Mouse (Mus musculus): ENCODE measurements at regions not wholly inside any gene's neighbourhood (a gene's known extent, or its start where the extent isn't known, plus 50 kb on each side); places are given as distances from the start of the nearest gene placed in this dataset.
A peak's percentile ranks its signal among the peaks of the same experiment; 100 is the strongest.

- Histone ChIP-seq H3K27me3 (ENCODE audit: control insufficient read depth, insufficient read depth, low read length) (no peaks in the 10 kb centered on the region), H3K4me1 (replicated peaks; ENCODE audit: control insufficient read depth, insufficient read depth, low read length) (peaks cover 63% of the 10 kb centered on the region), H3K4me2 (replicated peaks) (no peak overlapping the region), H3K4me3 (replicated peaks; ENCODE audit: low read length) (no peak overlapping the region), H3K36me3 (replicated peaks; ENCODE audit: control insufficient read depth, insufficient read depth) (no peaks in the 10 kb centered on the region), H3K9me3 (ENCODE audit: control insufficient read depth, low read length) (no peaks in the 10 kb centered on the region), H3K9ac (no peak overlapping the region), H3K27ac (no peak overlapping the region)
- ATAC-seq (ENCODE audit: low FRiP score) (no peak), DNase-seq (ENCODE audit: low spot score) (no peak)
- 37% methylated on average over 2 of the region's 2 CpGs for WGBS
These were observed 163.8 kb downstream of the Icos start for GRCm38 (mm10) chr1:61141592-61141930.

GRCm38 (mm10) chr1:61141952-61142351 lies 164.2 kb downstream of the Icos start:
- H3K9ac ChIP-seq: no peak overlapping the region
- no peaks in the 10 kb centered on the region for H3K36me3 ChIP-seq (replicated peaks; ENCODE audit: control insufficient read depth, insufficient read depth)
- DNase-seq (ENCODE audit: low spot score) (no peak), ATAC-seq (ENCODE audit: low FRiP score) (no peak)
- no peaks in the 10 kb centered on the region for H3K27me3 ChIP-seq (ENCODE audit: control insufficient read depth, insufficient read depth, low read length)
- peaks cover 63% of the 10 kb centered on the region for H3K4me1 ChIP-seq (replicated peaks; ENCODE audit: control insufficient read depth, insufficient read depth, low read length)
- H3K9me3 ChIP-seq (ENCODE audit: control insufficient read depth, low read length): no peaks in the 10 kb centered on the region
- H3K4me3 ChIP-seq (replicated peaks; ENCODE audit: low read length): no peak overlapping the region
- H3K4me2 ChIP-seq (replicated peaks): no peak overlapping the region
- no peak overlapping the region for H3K27ac ChIP-seq
- 54% methylated on average over 9 of the region's 9 CpGs for WGBS

GRCm38 (mm10) chr1:61143030-61143753 lies 165.5 kb downstream of the Icos start:
- H3K4me1 ChIP-seq (replicated peaks; ENCODE audit: control insufficient read depth, insufficient read depth, low read length): peaks cover 57% of the 10 kb centered on the region
- no peak for DNase-seq (ENCODE audit: low spot score)
- 0 out of 2 replicates have a peak overlapping the region, but pooled peaks have one; percentile 9 for H3K9ac ChIP-seq
- peak overlapping the region; percentile 60 for H3K27ac ChIP-seq
- no peaks in the 10 kb centered on the region for H3K9me3 ChIP-seq (ENCODE audit: control insufficient read depth, low read length)
- WGBS: 17% methylated on average over 14 of the region's 14 CpGs
- no peak overlapping the region for H3K4me3 ChIP-seq (replicated peaks; ENCODE audit: low read length)
- peak overlapping the region; percentile 6; the same call in 1 of the 2 replicates for H3K4me2 ChIP-seq (replicated peaks)
- H3K27me3 ChIP-seq (ENCODE audit: control insufficient read depth, insufficient read depth, low read length): no peaks in the 10 kb centered on the region
- no peaks in the 10 kb centered on the region for H3K36me3 ChIP-seq (replicated peaks; ENCODE audit: control insufficient read depth, insufficient read depth)
- ATAC-seq (ENCODE audit: low FRiP score): no peak

GRCm38 (mm10) chr1:61143754-61144066 lies 166.0 kb downstream of the Icos start:
- peak overlapping the region; percentile 60 for H3K27ac ChIP-seq
- no peak overlapping the region for H3K4me3 ChIP-seq (replicated peaks; ENCODE audit: low read length)
- H3K27me3 ChIP-seq (ENCODE audit: control insufficient read depth, insufficient read depth, low read length): no peaks in the 10 kb centered on the region
- DNase-seq (ENCODE audit: low spot score) (peak; percentile 44), ATAC-seq (ENCODE audit: low FRiP score) (no peak)
- H3K4me2 ChIP-seq (replicated peaks): peak overlapping the region; percentile 6; the same call in 1 of the 2 replicates
- H3K9me3 ChIP-seq (ENCODE audit: control insufficient read depth, low read length): no peaks in the 10 kb centered on the region
- H3K9ac ChIP-seq: peak overlapping the region; percentile 9; the same call in 1 of the 2 replicates
- H3K4me1 ChIP-seq (replicated peaks; ENCODE audit: control insufficient read depth, insufficient read depth, low read length): peaks cover 54% of the 10 kb centered on the region
- 35% methylated on average over 8 of the region's 8 CpGs for WGBS
- no peaks in the 10 kb centered on the region for H3K36me3 ChIP-seq (replicated peaks; ENCODE audit: control insufficient read depth, insufficient read depth)

GRCm38 (mm10) chr1:61145013-61145412 lies 167.3 kb downstream of the Icos start:
- no peaks in the 10 kb centered on the region for H3K36me3 ChIP-seq (replicated peaks; ENCODE audit: control insufficient read depth, insufficient read depth)
- H3K27me3 ChIP-seq (ENCODE audit: control insufficient read depth, insufficient read depth, low read length): no peaks in the 10 kb centered on the region
- WGBS: 41% methylated on average over 4 of the region's 4 CpGs
- H3K9me3 ChIP-seq (ENCODE audit: control insufficient read depth, low read length): no peaks in the 10 kb centered on the region
- H3K4me1 ChIP-seq (replicated peaks; ENCODE audit: control insufficient read depth, insufficient read depth, low read length): peaks cover 47% of the 10 kb centered on the region
- ATAC-seq (ENCODE audit: low FRiP score) (no peak), DNase-seq (ENCODE audit: low spot score) (no peak)
- no peak overlapping the region for H3K4me2 ChIP-seq (replicated peaks)
- no peak overlapping the region for H3K4me3 ChIP-seq (replicated peaks; ENCODE audit: low read length)
- H3K9ac ChIP-seq: no peak overlapping the region
- H3K27ac ChIP-seq: peak overlapping the region; percentile 47; the same call in 1 of the 2 replicates

GRCm38 (mm10) chr1:61145572-61145971 lies 167.8 kb downstream of the Icos start:
- H3K4me1 ChIP-seq (replicated peaks; ENCODE audit: control insufficient read depth, insufficient read depth, low read length): peaks cover 41% of the 10 kb centered on the region
- 0 out of 2 replicates have a peak, but pooled peaks have one; percentile 49 for ATAC-seq (ENCODE audit: low FRiP score)
- 28% methylated on average over 7 of the region's 7 CpGs for WGBS
- H3K4me2 ChIP-seq (replicated peaks): no peak overlapping the region
- no peaks in the 10 kb centered on the region for H3K27me3 ChIP-seq (ENCODE audit: control insufficient read depth, insufficient read depth, low read length)
- no peaks in the 10 kb centered on the region for H3K36me3 ChIP-seq (replicated peaks; ENCODE audit: control insufficient read depth, insufficient read depth)
- H3K9ac ChIP-seq: no peak overlapping the region
- no peak for DNase-seq (ENCODE audit: low spot score)
- no peak overlapping the region for H3K4me3 ChIP-seq (replicated peaks; ENCODE audit: low read length)
- no peak overlapping the region for H3K27ac ChIP-seq
- no peaks in the 10 kb centered on the region for H3K9me3 ChIP-seq (ENCODE audit: control insufficient read depth, low read length)

- H3K27ac ChIP-seq: no peak overlapping the region
- H3K4me3 ChIP-seq (replicated peaks; ENCODE audit: low read length): no peak overlapping the region
- no peaks in the 10 kb centered on the region for H3K9me3 ChIP-seq (ENCODE audit: control insufficient read depth, low read length)
- no peaks in the 10 kb centered on the region for H3K36me3 ChIP-seq (replicated peaks; ENCODE audit: control insufficient read depth, insufficient read depth)
- DNase-seq (ENCODE audit: low spot score) (peak; percentile 49), ATAC-seq (ENCODE audit: low FRiP score) (peak; percentile 48; the same call in 1 of the 2 replicates)
- H3K4me2 ChIP-seq (replicated peaks): no peak overlapping the region
- H3K27me3 ChIP-seq (ENCODE audit: control insufficient read depth, insufficient read depth, low read length): no peaks in the 10 kb centered on the region
- peaks cover 36% of the 10 kb centered on the region for H3K4me1 ChIP-seq (replicated peaks; ENCODE audit: control insufficient read depth, insufficient read depth, low read length)
- 27% methylated on average over 3 of the region's 3 CpGs for WGBS
- H3K9ac ChIP-seq: no peak overlapping the region
These were observed 168.5 kb downstream of the Icos start for GRCm38 (mm10) chr1:61146222-61146723.

- H3K27me3 ChIP-seq (ENCODE audit: control insufficient read depth, insufficient read depth, low read length): no peaks in the 10 kb centered on the region
- H3K9ac ChIP-seq: no peak overlapping the region
- WGBS: 66% methylated on average over 2 of the region's 2 CpGs
- no peak overlapping the region for H3K4me3 ChIP-seq (replicated peaks; ENCODE audit: low read length)
- H3K27ac ChIP-seq: no peak overlapping the region
- no peaks in the 10 kb centered on the region for H3K9me3 ChIP-seq (ENCODE audit: control insufficient read depth, low read length)
- H3K4me2 ChIP-seq (replicated peaks): no peak overlapping the region
- no peak for DNase-seq (ENCODE audit: low spot score)
- H3K36me3 ChIP-seq (replicated peaks; ENCODE audit: control insufficient read depth, insufficient read depth): no peaks in the 10 kb centered on the region
- H3K4me1 ChIP-seq (replicated peaks; ENCODE audit: control insufficient read depth, insufficient read depth, low read length): no peaks in the 10 kb centered on the region
- ATAC-seq (ENCODE audit: low FRiP score): no peak
These were observed 174.0 kb downstream of the Icos start for GRCm38 (mm10) chr1:61151742-61152141.

GRCm38 (mm10) chr1:61152157-61152556 lies 174.4 kb downstream of the Icos start:
- Histone ChIP-seq H3K27ac (no peak overlapping the region), H3K9ac (no peak overlapping the region)

More at GRCm38 (mm10) chr1:61152157-61152556, 174.4 kb downstream of the Icos start:
- no peaks in the 10 kb centered on the region for H3K36me3 ChIP-seq (replicated peaks; ENCODE audit: control insufficient read depth, insufficient read depth)
- no peaks in the 10 kb centered on the region for H3K9me3 ChIP-seq (ENCODE audit: control insufficient read depth, low read length)
- H3K4me1 ChIP-seq (replicated peaks; ENCODE audit: control insufficient read depth, insufficient read depth, low read length): no peaks in the 10 kb centered on the region
- DNase-seq (ENCODE audit: low spot score) (no peak), ATAC-seq (ENCODE audit: low FRiP score) (no peak)
- no peaks in the 10 kb centered on the region for H3K27me3 ChIP-seq (ENCODE audit: control insufficient read depth, insufficient read depth, low read length)
- H3K4me3 ChIP-seq (replicated peaks; ENCODE audit: low read length): no peak overlapping the region
- WGBS: 78% methylated on average over 5 of the region's 5 CpGs
- no peak overlapping the region for H3K4me2 ChIP-seq (replicated peaks)

All from hindbrain, embryonic 14.5 days (tissue).